Mouse (Mus musculus): ENCODE data around the gene Ssrp1. TPM values are rescaled to one million over a fixed set of nuclear protein-coding genes. Genes with fewer than 3 reads are reported as not detected.

Gene Ssrp1
- total RNA-seq, 4 experiments from 2014 or later, result 99.9 to 112 (median 106) TPM

DNA sequence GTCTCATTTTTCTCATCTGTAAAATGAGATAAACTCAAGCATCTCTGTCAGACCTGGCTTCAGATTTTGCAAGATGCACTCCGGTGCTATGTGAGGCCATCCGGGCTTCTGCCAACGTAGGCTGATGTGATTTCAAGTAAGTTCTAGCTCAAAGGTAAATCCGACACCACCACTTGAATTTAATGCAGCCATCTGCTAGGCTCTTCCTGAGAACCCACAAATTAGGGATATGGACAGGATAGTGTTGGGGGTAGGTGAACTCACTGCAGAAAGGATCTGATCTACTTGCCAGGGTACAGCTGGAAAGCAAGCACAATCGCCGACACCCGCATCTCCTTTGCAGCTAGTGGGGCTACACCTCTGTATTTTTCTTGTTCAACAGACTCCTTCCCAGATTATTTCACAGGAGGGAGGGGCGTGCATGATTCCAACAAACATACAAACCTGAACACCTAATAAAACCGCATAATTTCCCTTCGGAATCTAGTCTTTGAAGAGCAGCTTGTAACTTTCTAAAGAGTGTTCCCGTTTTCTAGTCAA is 457 bp upstream of the Ssrp1 start:
- DNase-seq (ENCODE audit: low spot score in 2 of 2), result no peak

- no peak for DNase-seq (ENCODE audit: low spot score in 2 of 2)
Observed at GRCm38 (mm10) chr2:85038336-85038735, 1.3 kb downstream of the Ssrp1 start.

- DNase-seq (ENCODE audit: low spot score in 2 of 2), result no peak
Observed at GRCm38 (mm10) chr2:85043623-85044022, 6.6 kb downstream of the Ssrp1 start.

- DNase-seq (ENCODE audit: low spot score in 2 of 2), result no peak
Observed at GRCm38 (mm10) chr2:85046222-85046621, 9.2 kb downstream of the Ssrp1 start.

DNA sequence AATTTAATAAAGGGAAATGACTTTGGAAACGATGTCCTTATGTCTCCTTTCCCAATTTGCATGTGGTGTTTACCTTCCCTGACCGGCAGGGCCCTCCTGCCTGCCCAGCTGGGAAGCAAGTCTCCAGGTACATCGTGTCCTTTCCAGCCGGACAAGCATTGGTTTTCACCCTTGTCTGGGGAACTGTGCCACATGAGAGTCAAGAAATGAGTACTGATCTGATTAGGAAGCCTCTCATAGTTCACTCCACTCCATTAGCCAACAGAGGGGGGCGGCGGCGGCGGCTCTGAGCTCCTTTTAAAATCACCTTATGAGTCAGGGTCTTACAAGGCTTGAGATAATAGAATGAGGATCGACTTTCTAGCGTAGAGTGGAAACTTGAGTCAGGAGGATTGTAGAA is 10.0 kb downstream of the Ssrp1 start:
- no peak for DNase-seq (ENCODE audit: low spot score in 2 of 2)

- DNase-seq (ENCODE audit: low spot score in 2 of 2), result peak; percentile 92 to 95
Observed at GRCm38 (mm10) chr2:85047596-85048167, 10.6 kb downstream of the Ssrp1 start, which contains the start of gene Tnks1bp1. Gene Tnks1bp1 (plus strand): TSS chr2:85048022.

- peak; percentile 41 to 75 for DNase-seq (ENCODE audit: low spot score in 2 of 2)
Observed at GRCm38 (mm10) chr2:85048168-85048751, 11.2 kb downstream of the Ssrp1 start.

- DNase-seq (ENCODE audit: low spot score in 2 of 2), result no peak
Observed at GRCm38 (mm10) chr2:85049277-85049676, 12.2 kb downstream of the Ssrp1 start.

DNA sequence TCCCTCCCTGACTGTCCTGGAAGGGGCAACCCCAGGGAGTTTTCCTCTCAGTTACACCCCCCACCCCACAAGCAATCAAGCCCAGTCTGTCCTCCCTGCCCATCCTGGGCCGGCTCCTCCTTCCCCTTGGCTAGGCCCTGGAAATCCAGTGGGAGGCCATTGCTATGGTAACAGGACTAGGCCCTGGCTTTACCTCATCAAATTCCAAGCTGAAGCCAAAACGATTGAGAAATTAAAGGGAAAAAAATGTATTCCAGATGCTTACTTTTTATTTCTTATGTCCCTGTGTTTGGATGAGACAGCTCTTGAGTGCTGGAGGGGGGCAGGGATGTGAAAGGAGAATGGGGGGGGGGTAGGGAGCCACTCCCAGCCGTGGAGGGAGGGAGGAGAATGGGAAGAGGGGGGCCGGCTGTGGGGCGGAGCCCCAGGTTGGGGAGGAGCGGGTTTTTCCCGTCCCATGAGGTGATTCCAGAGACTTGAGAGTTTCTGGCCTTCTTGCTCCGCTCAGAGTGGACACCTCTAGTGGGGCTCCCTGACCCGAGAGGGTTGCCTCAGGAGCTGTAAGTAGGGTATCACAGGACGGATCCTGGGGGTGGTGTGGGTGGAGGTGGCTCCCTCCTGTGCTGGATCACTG is 13.1 kb downstream of the Ssrp1 start:
- peak in 1 of 2 experiments; percentile 63 for DNase-seq (ENCODE audit: low spot score in 2 of 2)

GRCm38 (mm10) chr2:85050746-85051145 is 13.7 kb downstream of the Ssrp1 start:
- DNase-seq (ENCODE audit: low spot score in 2 of 2), result no peak

DNA sequence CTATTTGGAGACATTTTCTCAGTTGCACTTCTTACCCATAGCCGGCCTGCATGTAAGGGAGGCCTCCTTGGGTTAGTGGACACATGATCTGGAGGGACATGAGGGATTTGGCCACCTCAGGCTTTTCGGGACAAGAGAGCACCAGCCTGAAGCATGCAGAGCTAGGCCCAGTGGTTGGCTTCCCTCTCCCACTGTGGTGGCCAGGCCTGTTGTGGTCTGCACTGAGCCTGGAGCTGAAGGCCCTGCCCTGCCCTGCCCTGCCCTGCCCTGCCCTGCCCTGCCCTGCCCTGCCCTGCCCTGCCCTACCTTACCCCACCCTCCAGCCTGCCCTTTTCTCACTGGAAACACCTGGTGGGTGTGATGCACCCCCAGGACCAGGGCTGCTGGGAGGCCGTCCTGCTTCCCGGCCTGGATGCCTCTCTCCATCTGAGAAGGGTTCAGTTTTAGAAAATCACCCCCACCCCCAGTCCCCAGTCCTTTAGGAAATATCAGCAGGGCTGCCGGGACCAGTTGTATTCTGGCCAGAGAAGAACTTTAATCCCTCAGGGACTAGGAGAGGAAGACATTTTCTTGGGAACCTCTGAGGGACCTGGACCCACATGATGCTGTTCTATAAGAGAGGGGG is 16.3 kb downstream of the Ssrp1 start:
- no peak for DNase-seq (ENCODE audit: low spot score in 2 of 2)

DNA sequence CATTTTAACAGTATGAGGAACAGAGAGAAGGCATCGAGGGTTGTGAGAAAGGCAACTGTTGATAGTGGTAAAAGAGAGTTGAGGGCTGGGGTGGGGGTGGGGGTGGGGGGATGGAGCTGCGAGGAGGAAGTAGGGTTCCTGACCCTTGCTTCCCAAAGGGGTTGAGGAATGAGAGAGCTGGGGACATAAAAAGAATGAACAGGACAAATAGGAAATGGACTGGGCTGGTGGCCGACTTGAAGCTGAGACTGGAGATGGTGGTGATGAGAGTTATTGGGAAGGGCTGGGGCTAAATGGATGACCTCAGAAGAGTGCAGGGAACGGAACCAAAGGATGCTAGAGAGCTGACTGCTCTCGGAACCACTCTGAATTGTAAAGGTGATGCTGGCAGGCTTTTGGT is 19.7 kb downstream of the Ssrp1 start:
- DNase-seq (ENCODE audit: low spot score in 2 of 2), result no peak

DNA sequence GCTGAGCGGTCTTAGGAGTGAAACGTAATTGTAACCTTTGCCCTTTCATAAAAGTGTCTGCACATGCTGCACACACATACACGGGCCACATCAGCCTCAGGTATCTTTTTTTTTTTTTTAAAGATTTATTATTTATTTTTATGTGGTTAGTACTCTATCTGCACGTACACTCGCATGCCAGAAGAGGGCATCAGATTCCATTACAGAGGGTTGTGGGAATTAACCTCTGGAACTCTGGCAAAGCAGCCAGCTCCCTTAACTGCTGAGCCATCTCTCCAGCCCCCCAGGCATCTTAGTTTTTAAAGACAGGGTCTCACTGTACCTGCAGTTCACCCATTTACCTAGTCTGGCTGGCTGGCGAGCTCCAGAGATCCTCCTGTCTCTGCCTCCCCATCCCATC is 22.6 kb downstream of the Ssrp1 start:
- DNase-seq (ENCODE audit: low spot score in 2 of 2), result no peak

GRCm38 (mm10) chr2:85060591-85061060 is 23.6 kb downstream of the Ssrp1 start:
- no peak for DNase-seq (ENCODE audit: low spot score in 2 of 2)

DNA sequence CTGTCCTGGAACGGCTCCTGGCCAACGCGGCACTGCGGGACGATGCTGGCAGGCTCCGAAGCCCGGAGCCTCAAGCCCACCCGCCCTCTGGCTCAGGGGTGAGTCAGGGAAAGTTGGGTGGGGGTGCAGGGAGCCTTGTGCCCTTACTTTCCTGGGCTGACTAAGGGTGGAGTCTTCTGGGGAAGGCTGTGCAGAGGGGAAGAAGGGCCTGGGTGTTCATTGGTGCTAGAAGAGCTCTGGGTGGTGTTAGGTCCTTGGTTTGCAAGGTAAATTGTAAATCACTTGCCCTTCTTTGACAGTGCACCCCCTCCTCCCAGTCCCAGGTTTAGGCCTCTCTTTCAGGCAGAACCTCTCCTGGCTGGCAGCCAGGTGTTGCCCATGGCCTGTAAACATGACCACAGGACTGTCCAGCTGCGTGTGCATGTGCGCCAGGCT is 24.1 kb downstream of the Ssrp1 start:
- DNase-seq (ENCODE audit: low spot score in 2 of 2), result no peak

DNA sequence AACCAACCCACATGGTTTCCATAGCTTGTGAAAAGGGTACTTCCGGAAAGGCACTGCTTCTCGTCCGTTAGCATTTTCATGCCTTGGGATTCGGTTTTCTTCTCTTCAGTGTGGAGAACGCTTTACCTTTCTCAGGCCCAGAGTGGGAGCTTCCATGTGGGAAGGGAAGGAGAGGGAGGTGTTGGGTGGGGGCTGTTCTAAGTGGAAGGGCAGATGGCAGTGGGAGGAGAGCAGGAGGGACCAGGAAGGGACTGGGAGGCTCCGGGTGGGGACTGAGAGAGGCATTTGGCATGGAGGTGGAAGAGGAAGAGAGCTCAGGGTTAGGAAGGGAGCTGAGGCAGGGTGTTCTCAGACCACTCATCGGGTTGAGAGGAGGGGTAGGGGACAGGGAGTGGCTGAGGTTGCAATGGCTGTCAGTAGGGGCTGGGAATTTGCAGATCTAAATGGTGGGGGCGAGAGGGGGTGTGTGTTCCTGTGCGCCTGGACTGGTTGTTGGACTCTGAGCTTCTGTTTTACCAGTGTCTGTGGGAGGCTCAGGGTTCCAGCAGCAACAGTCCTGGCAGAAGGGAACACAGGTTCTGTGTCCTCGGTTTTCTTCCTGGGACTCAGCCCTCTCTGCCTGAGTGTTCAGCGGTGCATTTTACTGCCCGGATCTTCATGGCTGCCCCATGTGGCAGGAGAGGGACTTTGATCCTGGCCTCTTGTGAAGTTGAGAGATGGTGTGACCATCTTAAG is 28.3 kb downstream of the Ssrp1 start:
- DNase-seq (ENCODE audit: low spot score in 2 of 2), result peak in 1 of 2 experiments; percentile 57

- DNase-seq (ENCODE audit: low spot score in 2 of 2), result no peak
Observed at GRCm38 (mm10) chr2:85066937-85067336, 29.9 kb downstream of the Ssrp1 start.

DNA sequence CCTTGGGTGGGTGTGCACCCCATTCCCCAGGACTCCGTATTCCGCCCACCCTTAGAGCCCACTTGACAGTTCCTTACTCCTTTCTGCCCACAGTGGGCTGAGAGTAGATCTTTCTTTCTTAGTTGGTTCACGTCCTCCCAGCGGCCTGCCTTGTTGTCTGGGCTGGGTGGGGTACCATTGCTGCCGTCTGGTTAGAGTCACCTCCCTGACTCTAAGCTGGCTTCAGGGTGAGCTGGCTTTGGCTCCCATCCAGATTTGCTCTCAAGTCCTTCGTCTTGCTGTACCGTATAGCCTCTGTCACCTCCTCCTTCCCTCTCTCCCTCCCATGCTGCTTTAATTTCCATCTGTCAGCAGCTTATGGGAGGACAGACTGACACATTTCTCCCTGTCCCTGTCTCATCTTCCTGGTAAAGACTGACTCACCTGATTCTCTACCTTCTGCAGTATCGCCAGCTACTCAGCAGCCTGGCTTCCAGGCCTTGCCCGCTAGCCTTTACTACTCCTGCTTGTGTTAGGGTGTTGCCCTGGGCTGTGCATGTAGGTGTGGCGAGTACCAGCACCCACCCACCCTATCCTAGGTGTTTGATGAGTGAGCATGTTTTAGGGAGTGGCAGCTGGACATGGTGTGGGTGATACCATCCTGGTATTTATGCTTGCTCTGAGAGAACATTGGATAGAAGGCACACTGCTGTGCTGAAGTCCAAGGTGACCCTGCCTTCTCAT is 31.0 kb downstream of the Ssrp1 start:
- no peak for DNase-seq (ENCODE audit: low spot score in 2 of 2)

DNA sequence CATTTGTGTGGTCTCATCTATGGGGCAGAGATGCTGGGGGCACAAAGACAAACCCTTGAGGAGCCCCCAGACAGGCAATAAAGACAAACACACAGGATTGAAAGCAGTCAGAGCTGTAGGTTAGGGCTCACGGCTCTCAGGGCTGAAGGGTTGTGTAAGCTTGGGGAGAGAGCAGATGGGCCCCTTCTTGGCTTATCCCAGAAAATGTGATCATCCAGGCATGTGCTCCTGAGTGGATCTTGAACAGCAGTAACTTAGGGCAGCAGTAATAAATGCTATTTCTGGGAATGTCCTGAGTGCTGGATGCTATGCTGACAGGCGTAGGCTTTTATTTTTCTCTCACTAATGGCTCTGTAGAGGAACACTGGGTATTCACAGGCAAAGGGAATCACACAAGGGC is 31.6 kb downstream of the Ssrp1 start:
- no peak for DNase-seq (ENCODE audit: low spot score in 2 of 2)

GRCm38 (mm10) chr2:85070086-85070485 is 33.1 kb downstream of the Ssrp1 start:
- DNase-seq (ENCODE audit: low spot score in 2 of 2), result no peak

DNA sequence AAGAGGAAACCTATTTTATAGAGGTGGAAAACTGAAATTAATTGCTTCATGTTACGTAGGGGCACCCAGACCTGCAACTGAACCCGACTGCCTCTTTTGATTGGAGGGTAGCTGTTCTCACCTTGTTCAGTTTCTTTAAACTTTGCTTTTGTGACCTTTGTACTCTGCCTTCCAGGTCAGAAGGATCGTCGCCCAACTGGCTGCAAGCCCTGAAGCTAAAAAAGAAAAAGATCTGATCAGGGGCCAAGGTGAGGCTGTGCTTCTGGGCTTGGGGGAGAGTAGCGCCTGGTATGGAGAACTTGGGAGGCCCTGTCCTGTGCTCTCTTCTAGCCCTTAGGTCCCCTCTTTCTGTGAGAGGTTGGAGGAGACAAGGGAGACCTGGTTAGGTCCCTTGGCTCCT is 34.9 kb downstream of the Ssrp1 start:
- DNase-seq (ENCODE audit: low spot score in 2 of 2), result no peak
